In the genomic region with DNA sequence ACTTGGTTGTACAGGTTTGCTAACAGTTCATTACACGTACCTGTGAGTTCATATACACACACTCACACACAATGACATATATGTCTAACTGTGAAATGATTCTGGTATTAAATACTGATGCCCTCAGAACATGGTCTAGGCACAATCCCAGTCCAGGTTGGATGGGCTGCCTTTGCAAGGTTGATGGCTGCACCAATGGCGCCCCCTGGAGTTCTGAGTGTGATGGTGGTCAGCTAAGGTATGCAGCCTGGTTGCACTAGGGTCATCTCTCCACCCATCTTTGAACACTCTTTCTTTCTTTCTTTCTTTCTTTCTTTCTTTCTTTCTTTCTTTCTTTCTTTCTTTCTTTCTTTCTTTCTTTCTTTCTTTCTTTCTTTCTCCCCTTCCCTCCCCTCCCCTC, we compare ENCODE assay signal across 11 mouse cellular contexts.
A peak's percentile ranks its signal among the peaks of the same experiment; 100 is the strongest.
DNase-seq lines count a peak whose midpoint lies in the region; ATAC-seq and TF ChIP-seq lines count a peak whose summit lies in the region.
"Had no signal": no experiment of that assay in that cellular context is flagged by ENCODE, and none has a peak within 500 bp of the region (broad histone marks: within the 10 kb centered on the region; RNA-seq: fewer than 3 reads in every experiment).

No protein-coding gene starts in this region.

- no peak overlapping the region for H3K9ac ChIP-seq in kidney, postnatal 0 days (ENCODE audit: low read depth, low read length)
- no peak overlapping the region for H3K9ac ChIP-seq in kidney, embryonic 16.5 days (replicated peaks; ENCODE audit: low read length)
- no peak overlapping the region for H3K9ac ChIP-seq in ES-Bruce4 (ENCODE audit: low read depth, poor library complexity, severe bottlenecking)
- H3K9ac ChIP-seq: hindbrain, embryonic 15.5 days had no signal

- no peak overlapping the region for H3K4me3 ChIP-seq in kidney, postnatal 0 days (replicated peaks; ENCODE audit: low read depth, low read length)
- no peak overlapping the region for H3K4me3 ChIP-seq in kidney, embryonic 16.5 days (ENCODE audit: low read length)
- H3K4me3 ChIP-seq in ES-Bruce4 (ENCODE audit: low read depth, low read length), result no peak overlapping the region
- H3K4me3 ChIP-seq in embryonic fibroblast, embryonic 13.5 days (ENCODE audit: insufficient read depth, low read length), result no peak overlapping the region
- H3K4me3 ChIP-seq: hindbrain, embryonic 15.5 days; left cerebral cortex, adult 2 months had no signal

- TF ChIP-seq EP300 in ES-Bruce4 (IDR thresholded peaks at IDR 0.05; ENCODE audit: insufficient read depth, low read depth, low read length), result no peak

- TF ChIP-seq POLR2A in ES-Bruce4 (IDR thresholded peaks at IDR 0.05; ENCODE audit: insufficient read depth, low read length), result no peak
- no peak for TF ChIP-seq POLR2A in embryonic fibroblast, embryonic 13.5 days (IDR thresholded peaks at IDR 0.05; ENCODE audit: low read depth, low read length)

- no peak overlapping the region for H3K27ac ChIP-seq in kidney, postnatal 0 days
- no peak overlapping the region for H3K27ac ChIP-seq in kidney, embryonic 16.5 days (ENCODE audit: low read length)
- no peak overlapping the region for H3K27ac ChIP-seq in ES-Bruce4 (ENCODE audit: insufficient read depth, low read length)
- H3K27ac ChIP-seq in embryonic fibroblast, embryonic 13.5 days (ENCODE audit: insufficient read depth, low read length), result no peak overlapping the region
- H3K27ac ChIP-seq: hindbrain, embryonic 15.5 days; left cerebral cortex, adult 2 months had no signal

- H3K4me1 ChIP-seq in kidney, postnatal 0 days (replicated peaks; ENCODE audit: insufficient read depth, low read length), result no peaks in the 10 kb centered on the region
- H3K4me1 ChIP-seq in kidney, embryonic 16.5 days (ENCODE audit: insufficient read depth, low read length), result no peaks in the 10 kb centered on the region
- H3K4me1 ChIP-seq in ES-Bruce4 (ENCODE audit: control insufficient read depth, insufficient read depth, low read length), result peaks cover 3% of the 10 kb centered on the region
- no peaks in the 10 kb centered on the region for H3K4me1 ChIP-seq in embryonic fibroblast, embryonic 13.5 days (ENCODE audit: control insufficient read depth, insufficient read depth, low read length)
- H3K4me1 ChIP-seq: hindbrain, embryonic 15.5 days had no signal

- H3K4me2 ChIP-seq in kidney, postnatal 0 days (ENCODE audit: low read length), result no peak overlapping the region
- no peak overlapping the region for H3K4me2 ChIP-seq in kidney, embryonic 16.5 days (replicated peaks; ENCODE audit: low read depth, low read length)
- H3K4me2 ChIP-seq: hindbrain, embryonic 15.5 days had no signal

- no peak for ATAC-seq in CD4-positive, CD25-positive, alpha-beta regulatory T cell, adult 4 months
- ATAC-seq in kidney, postnatal 0 days (replicated peaks; ENCODE audit: low FRiP score, low read depth), result no peak
- no peak for ATAC-seq in kidney, embryonic 16.5 days (ENCODE audit: low FRiP score, low TSS enrichment)

- TF ChIP-seq CTCF in kidney, postnatal 0 days (IDR thresholded peaks at IDR 0.05; ENCODE audit: low read depth), result peak; percentile 19; the same call in 1 of the 2 replicates
- peak; percentile 83 for TF ChIP-seq CTCF in ES-Bruce4 (IDR thresholded peaks at IDR 0.05; ENCODE audit: low read depth, low read length)
- TF ChIP-seq CTCF in embryonic fibroblast, embryonic 13.5 days (IDR thresholded peaks at IDR 0.05; ENCODE audit: borderline replicate concordance, insufficient read depth, low read length), result peak; percentile 5; the same call in 1 of the 2 replicates

- 50% methylated on average over 2 of the region's 2 CpGs for WGBS in kidney, postnatal 0 days
- WGBS in kidney, embryonic 16.5 days, result 43% methylated on average over 2 of the region's 2 CpGs

- H3K36me3 ChIP-seq in kidney, postnatal 0 days (ENCODE audit: insufficient read depth, low read length), result no peaks in the 10 kb centered on the region
- no peaks in the 10 kb centered on the region for H3K36me3 ChIP-seq in kidney, embryonic 16.5 days (ENCODE audit: insufficient read depth, low read length)
- no peaks in the 10 kb centered on the region for H3K36me3 ChIP-seq in ES-Bruce4 (ENCODE audit: control insufficient read depth, insufficient read depth, low read length, poor library complexity, severe bottlenecking)
- H3K36me3 ChIP-seq: hindbrain, embryonic 15.5 days had no signal

- no peaks in the 10 kb centered on the region for H3K9me3 ChIP-seq in kidney, postnatal 0 days (replicated peaks; ENCODE audit: low read length)
- no peaks in the 10 kb centered on the region for H3K9me3 ChIP-seq in kidney, embryonic 16.5 days (ENCODE audit: low read length)
- no peaks in the 10 kb centered on the region for H3K9me3 ChIP-seq in ES-Bruce4 (replicated peaks; ENCODE audit: control insufficient read depth, insufficient read depth, low read length, poor library complexity, severe bottlenecking)
- H3K9me3 ChIP-seq: hindbrain, embryonic 15.5 days had no signal

- DNase-seq in CD4-positive, CD25-positive, alpha-beta regulatory T cell, adult 2 months (ENCODE audit: low read depth, low spot score), result peak; percentile 5
- DNase-seq in kidney, postnatal 0 days (ENCODE audit: low spot score), result no peak
- no peak for DNase-seq in layer of hippocampus, postnatal 25 days (ENCODE audit: extremely low spot score in 1 of 2, low spot score in 1 of 2)
- no peak for DNase-seq in right cerebral cortex, adult 2 months (ENCODE audit: low spot score in 2 of 2)
- DNase-seq: spleen, adult 18-20 months had no signal

- H3K27me3 ChIP-seq in kidney, postnatal 0 days (ENCODE audit: insufficient read depth, low read length), result no peaks in the 10 kb centered on the region
- no peaks in the 10 kb centered on the region for H3K27me3 ChIP-seq in kidney, embryonic 16.5 days (ENCODE audit: insufficient read depth, low read length)
- H3K27me3 ChIP-seq in ES-Bruce4 (ENCODE audit: control insufficient read depth, insufficient read depth, low read length, poor library complexity, severe bottlenecking), result no peaks in the 10 kb centered on the region
- H3K27me3 ChIP-seq: hindbrain, embryonic 15.5 days had no signal

Comparison
In these comparisons a context has a peak if more than half of its experiments do, and no peak if none do; other contexts are left out.
1. CTCF ChIP-seq: peak in every context shown above with its lines; median percentile 83 in ES-Bruce4; 19 in kidney, postnatal 0 days; 5 in embryonic fibroblast, embryonic 13.5 days.